Mouse (Mus musculus) ES-E14 (cell line): ENCODE data around the gene Adamts16.

ENCODE experiments used
- CHD2 ChIP-seq: IDR thresholded peaks from 2 replicates; pipeline ENCODE4 v1.6.1; 2014; ENCODE audit warnings: mild to moderate bottlenecking, low read depth, low read length, inconsistent platforms
- ZC3H11A ChIP-seq: IDR thresholded peaks from 2 replicates; pipeline ENCODE4 v1.6.1; 2012; ENCODE audit warnings: low read depth, mild to moderate bottlenecking, inconsistent platforms, low read length, borderline replicate concordance

DNA sequence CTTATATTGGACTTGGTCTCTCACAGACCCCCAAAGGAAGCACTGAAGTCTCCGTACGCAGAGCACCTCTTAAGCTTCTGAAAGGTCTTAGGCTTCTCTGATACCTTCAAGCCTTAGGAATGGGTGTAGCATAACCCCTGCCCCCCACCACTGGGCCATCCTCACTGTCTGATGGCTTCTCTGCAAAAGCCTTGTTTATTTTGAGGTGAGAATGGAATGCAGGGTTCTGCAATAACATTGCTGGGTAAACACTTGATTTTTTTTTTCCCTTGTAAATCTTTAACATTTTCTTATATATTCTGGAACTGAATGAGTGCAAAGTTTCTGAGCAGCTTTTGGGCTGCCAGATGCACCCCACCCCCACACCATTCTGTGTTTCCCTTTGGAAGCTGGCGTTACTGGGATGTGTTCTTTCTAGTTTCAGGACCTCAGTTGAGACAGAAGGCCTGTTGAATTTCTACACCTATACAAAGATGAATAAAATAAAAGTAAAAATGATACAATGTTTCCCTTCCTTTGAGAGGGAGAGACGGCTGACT, 33.9 kb upstream of the Adamts16 start:
- no peak for TF ChIP-seq ZC3H11A
- no peak for TF ChIP-seq CHD2
